Mouse (Mus musculus) cortical plate, adult 2 months (tissue): ENCODE measurements at regions not wholly inside any gene's neighbourhood (a gene's known extent, or its start where the extent isn't known, plus 50 kb on each side); places are given as distances from the start of the nearest gene placed in this dataset.

Experiments used
- CTCF ChIP-seq: fragments of 200-500 bp; IDR thresholded peaks from 2 replicates; pipeline ENCODE4 v1.5.1; 2011; ENCODE audit warnings: mild to moderate bottlenecking, control low read depth, low read length; ENCODE audit not compliant: insufficient read depth; ENCODE audit errors: extremely low read depth
- POLR2A ChIP-seq: fragments of 200-500 bp; IDR thresholded peaks from 2 replicates; pipeline ENCODE4 v1.6.1; 2011; ENCODE audit warnings: mild to moderate bottlenecking, low read length, control low read depth; ENCODE audit not compliant: insufficient read depth; ENCODE audit errors: extremely low read depth

- TF ChIP-seq POLR2A (no peak), CTCF (no peak)
Observed at GRCm38 (mm10) chr15:72296648-72297047, 1537.7 kb upstream of the Gm6569 start.
